Mouse (Mus musculus) ES-CJ7 (cell line): Measurements from ENCODE around the gene Acer2.
A peak's percentile ranks its signal among the peaks of the same experiment; 100 is the strongest.

Source experiments
- DNase-seq: peaks from one replicate; pipeline ENCODE4 v3.0.0; 2011; ENCODE audit warnings: low read depth, low spot score

Acer2 gene

GRCm38 (mm10) chr4:86955448-86955847 lies 81.3 kb downstream of the Acer2 start:
- no peak for DNase-seq

DNA sequence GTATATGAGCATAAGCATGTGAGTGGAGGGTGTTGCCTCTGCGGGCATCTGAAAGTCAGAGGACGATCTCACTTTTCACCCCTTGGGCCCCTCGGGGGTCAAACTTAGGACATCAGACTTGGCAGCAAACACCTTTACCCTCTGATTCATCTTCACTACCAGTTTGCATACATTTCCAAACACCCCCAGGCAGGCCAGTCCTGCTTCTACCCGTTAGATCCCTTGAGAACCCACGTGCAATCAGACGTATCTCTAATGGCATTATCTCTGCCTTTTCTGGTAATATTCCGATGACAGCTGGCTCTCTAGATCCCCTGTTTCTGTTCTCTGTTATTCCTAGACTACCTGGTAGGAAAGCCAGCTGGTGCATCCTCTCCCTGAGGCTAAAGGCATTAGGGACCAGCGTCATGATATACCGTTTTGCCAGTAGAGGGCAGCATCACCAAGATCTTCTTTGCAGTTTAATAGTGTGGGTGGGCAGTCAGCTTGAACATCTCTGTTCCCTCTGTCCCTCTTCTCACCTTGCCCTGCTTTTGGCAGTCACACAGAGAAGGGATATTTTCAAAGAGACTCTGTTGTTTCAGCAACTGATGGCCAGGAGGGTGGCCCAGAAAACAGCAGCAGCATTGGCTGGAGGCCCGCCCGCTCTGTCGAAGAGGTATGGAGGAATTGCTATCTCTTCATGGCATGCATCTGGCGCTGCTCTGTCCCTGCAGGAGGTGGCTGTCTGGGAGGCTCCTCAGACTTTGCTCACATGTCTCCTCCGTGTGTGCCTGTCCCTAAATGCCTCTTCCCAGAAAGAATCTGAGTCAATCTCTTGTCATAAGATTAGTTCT lies 83.6 kb downstream of the Acer2 start:
- DNase-seq: peak; percentile 69

- DNase-seq: no peak
Measured at GRCm38 (mm10) chr4:86977272-86977671, 103.1 kb downstream of the Acer2 start.
